Mouse (Mus musculus) bone marrow macrophage, adult 2 months (primary cell): ENCODE results near the gene Trir.

Source experiments
- CTCF ChIP-seq: IDR thresholded peaks from 2 replicates; pipeline ENCODE4 v1.5.1; 2012; ENCODE audit warnings: low read depth, mild to moderate bottlenecking, low read length, moderate library complexity
- POLR2A ChIP-seq: IDR thresholded peaks from 2 replicates; pipeline ENCODE4 v1.6.1; 2012; ENCODE audit warnings: mild to moderate bottlenecking, low read depth, low read length, borderline replicate concordance

- no peak for TF ChIP-seq POLR2A
- no peak for TF ChIP-seq CTCF
Measured at GRCm38 (mm10) chr8:85035728-85036310, 9.2 kb downstream of the Trir start.
